Mouse (Mus musculus) lung, embryonic 14.5 days (tissue): ENCODE data around the gene Irgq. TPM values are rescaled to one million over a fixed set of nuclear protein-coding genes. Genes with fewer than 3 reads are reported as not detected.
A peak's percentile ranks its signal among the peaks of the same experiment; 100 is the strongest.

Experiments
- ATAC-seq: fragments of 200-750 bp; cut with Nextera tagmentation; 2 replicates; pipeline ENCODE4 v1.8.0; 2017; ENCODE audit warnings: mild to moderate bottlenecking, moderate TSS enrichment, moderate library complexity; ENCODE audit not compliant: insufficient read depth
- DNase-seq: peaks from one replicate; pipeline ENCODE4 v3.0.0-alpha.2; 2015
- H3K27ac ChIP-seq: fragments of 300-500 bp; sonication (generic); 2 replicates; pipeline ENCODE4 v1.5.1; 2014; ENCODE audit warnings: low read depth, mild to moderate bottlenecking, moderate library complexity
- H3K27me3 ChIP-seq: fragments of 300-500 bp; sonication (generic); 2 replicates; pipeline ENCODE4 v1.6.1; 2014; ENCODE audit warnings: low read length, control low read depth; ENCODE audit not compliant: insufficient read depth
- H3K36me3 ChIP-seq: fragments of 300-500 bp; sonication (generic); 2 replicates; pipeline ENCODE4 v1.6.1; 2014; ENCODE audit warnings: control low read depth; ENCODE audit not compliant: insufficient read depth
- H3K4me1 ChIP-seq: fragments of 300-500 bp; sonication (generic); 2 replicates; pipeline ENCODE4 v1.6.1; 2014; ENCODE audit warnings: antibody characterized with exemption, control low read depth; ENCODE audit not compliant: insufficient read depth
- H3K4me2 ChIP-seq: fragments of 300-500 bp; sonication (generic); 2 replicates; pipeline ENCODE4 v1.6.1; 2014; ENCODE audit warnings: mild to moderate bottlenecking
- H3K4me3 ChIP-seq: fragments of 300-500 bp; sonication (generic); 2 replicates; pipeline ENCODE4 v1.5.1; 2014; ENCODE audit warnings: low read depth, low read length
- H3K9ac ChIP-seq: fragments of 300-500 bp; sonication (generic); 2 replicates; pipeline ENCODE4 v1.6.1; 2014
- H3K9me3 ChIP-seq: fragments of 300-500 bp; sonication (generic); 2 replicates; pipeline ENCODE4 v1.6.1; 2016; ENCODE audit warnings: low read depth, low read length, control low read depth
- CTCF ChIP-seq: IDR thresholded peaks from 2 replicates; pipeline ENCODE4 v1.5.1; 2016; ENCODE audit warnings: antibody characterized with exemption, low read depth
- WGBS: fragments of 180-500 bp; shearing (Covaris S2); extraction: QIAGEN DNeasy Blood & Tissue Kit; methylation state at CpG from one replicate; pipeline ENCODE4 v1.1.7; 2014; 5-methylcytosine and 5-hydroxymethylcytosine counted together
- polyA plus RNA-seq: library from polyadenylated mRNA; unstranded; fragments of >200 nt; fragmentation: Nextera tagmentation; extraction: Ambion mirVana; gene quantifications from 2 replicates; pipeline ENCODE4 v1.2.1, GENCODE M21; 2014

The Irgq gene
- polyA plus RNA-seq, 1 experiment from 2014 or later: 9.3 TPM

DNA sequence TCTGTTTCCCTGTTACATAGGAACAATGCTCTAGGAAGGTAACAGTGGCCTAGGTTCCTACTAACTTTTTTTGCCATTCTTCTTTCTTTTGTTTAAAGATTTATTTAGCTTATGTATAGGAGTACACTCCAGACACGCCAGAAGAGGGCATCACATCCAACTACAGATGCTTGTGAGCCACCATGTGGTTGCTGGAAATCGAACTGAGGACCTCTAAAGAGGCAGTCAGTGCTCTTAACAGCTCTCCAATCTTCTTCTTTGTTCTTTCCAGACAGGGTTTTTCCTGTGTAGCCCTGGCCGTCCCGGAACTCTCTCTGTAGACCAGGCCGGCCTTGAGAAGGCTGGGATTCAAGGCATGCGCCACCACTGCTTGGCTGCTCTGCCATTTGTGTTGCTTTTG lies 5.5 kb upstream of the Irgq start:
- H3K4me2 ChIP-seq: no peak overlapping the region
- DNase-seq (no peak), ATAC-seq (no peak)
- no peak overlapping the region for H3K4me3 ChIP-seq
- H3K36me3 ChIP-seq: no peaks in the 10 kb centered on the region
- no peak for TF ChIP-seq CTCF
- H3K9ac ChIP-seq: no peak overlapping the region
- no peaks in the 10 kb centered on the region for H3K9me3 ChIP-seq
- WGBS: 73% methylated on average over 6 of the region's 6 CpGs
- H3K4me1 ChIP-seq: 0 out of 2 replicates have a peak, but pooled peaks cover 2% of the 10 kb centered on the region
- no peaks in the 10 kb centered on the region for H3K27me3 ChIP-seq
- no peak overlapping the region for H3K27ac ChIP-seq

DNA sequence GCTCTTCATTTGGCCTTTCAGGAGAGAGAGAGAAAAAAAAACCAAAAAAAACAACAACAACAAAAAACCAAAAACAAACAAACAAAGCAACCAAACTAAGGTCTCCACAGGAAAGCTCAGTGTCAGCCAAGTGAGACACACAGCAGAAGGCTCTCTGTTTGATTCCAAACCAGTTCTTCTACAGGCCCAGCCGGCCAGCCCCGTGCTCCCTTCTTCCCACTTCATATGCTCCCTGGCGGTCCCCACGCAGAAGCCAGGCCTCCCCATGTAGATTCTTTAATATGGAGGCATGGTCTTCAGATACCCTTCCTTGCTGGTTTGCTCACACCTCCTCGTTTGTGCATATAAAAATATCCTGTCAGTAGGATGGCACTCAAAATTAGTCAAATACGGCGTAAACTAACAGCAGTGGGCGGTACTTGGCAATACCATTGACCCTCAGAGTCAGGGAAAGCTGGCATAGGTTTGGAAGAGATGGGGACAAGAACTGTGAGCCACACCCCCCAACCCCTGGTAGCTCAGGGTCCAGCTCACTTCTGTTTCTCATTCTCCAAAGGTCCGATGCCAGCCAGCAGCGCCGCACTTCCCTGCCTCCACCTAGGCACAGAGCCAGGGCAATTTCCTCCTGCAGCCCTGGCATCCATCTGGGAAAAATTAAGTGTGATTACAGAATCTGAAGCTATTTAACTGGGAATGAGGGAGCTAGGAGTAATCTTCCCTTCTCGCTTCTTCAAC lies 4.6 kb upstream of the Irgq start:
- Histone ChIP-seq H3K4me2 (no peak overlapping the region), H3K27me3 (no peaks in the 10 kb centered on the region), H3K4me1 (0 out of 2 replicates have a peak, but pooled peaks cover 2% of the 10 kb centered on the region), H3K9ac (no peak overlapping the region), H3K4me3 (no peak overlapping the region), H3K9me3 (no peaks in the 10 kb centered on the region), H3K27ac (no peak overlapping the region), H3K36me3 (no peaks in the 10 kb centered on the region)
- no peak for ATAC-seq
- no peak for TF ChIP-seq CTCF
- 85% methylated on average over 12 of the region's 12 CpGs for WGBS
- no peak for DNase-seq

DNA sequence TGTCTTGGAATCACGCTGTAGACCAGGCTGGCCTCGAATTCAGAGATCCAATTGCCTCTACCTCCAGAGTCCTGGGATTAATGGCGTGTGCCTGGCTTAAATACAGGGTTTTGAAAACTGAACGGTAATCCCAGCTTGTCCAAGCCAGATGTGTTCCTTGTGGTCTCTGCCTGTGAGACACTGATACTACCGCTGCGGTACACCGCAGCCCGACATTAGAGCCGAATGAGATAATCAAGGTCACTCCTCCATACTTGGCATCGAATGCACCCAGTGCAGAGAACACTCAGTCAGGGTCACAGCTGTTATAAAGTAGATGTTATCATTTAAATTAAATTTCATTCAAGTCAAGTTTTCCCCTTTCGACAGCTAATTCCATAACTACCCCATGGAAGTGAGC lies 1.6 kb upstream of the Irgq start:
- no peak for TF ChIP-seq CTCF
- no peak overlapping the region for H3K9ac ChIP-seq
- no peak overlapping the region for H3K4me3 ChIP-seq
- H3K27ac ChIP-seq: no peak overlapping the region
- 91% methylated on average over 11 of the region's 11 CpGs for WGBS
- no peaks in the 10 kb centered on the region for H3K27me3 ChIP-seq
- ATAC-seq (no peak), DNase-seq (no peak)
- peaks cover 10% of the 10 kb centered on the region for H3K36me3 ChIP-seq
- H3K4me2 ChIP-seq: no peak overlapping the region
- H3K9me3 ChIP-seq: no peaks in the 10 kb centered on the region
- 0 out of 2 replicates have a peak, but pooled peaks cover 2% of the 10 kb centered on the region for H3K4me1 ChIP-seq

DNA sequence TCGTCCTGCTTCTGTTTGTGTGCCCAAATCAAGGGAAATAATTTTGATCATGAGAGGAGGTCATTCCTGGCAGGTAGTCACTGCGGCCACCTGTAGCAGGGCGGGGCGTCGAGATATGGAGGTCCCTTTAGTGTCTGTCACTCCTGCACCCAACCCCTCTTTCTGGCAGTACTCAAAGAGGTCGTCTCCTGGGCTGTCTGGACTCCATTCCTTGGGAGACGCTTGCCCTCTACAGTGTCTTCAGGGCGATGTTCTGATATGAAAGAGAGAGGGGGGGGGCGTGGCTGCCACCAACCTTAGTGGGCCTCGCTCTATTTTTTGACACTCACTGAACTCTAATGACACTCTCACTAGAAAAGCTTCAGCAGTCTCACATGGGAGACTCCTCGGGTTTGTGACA lies 909 bp upstream of the Irgq start:
- no peaks in the 10 kb centered on the region for H3K9me3 ChIP-seq
- no peak for TF ChIP-seq CTCF
- DNase-seq: no peak
- peak overlapping the region; percentile 68 for H3K9ac ChIP-seq
- 59% methylated on average over 11 of the region's 11 CpGs for WGBS
- peak overlapping the region; percentile 77 for H3K4me2 ChIP-seq
- H3K27ac ChIP-seq: peak overlapping the region; percentile 86; the same call in 1 of the 2 replicates
- H3K27me3 ChIP-seq: no peaks in the 10 kb centered on the region
- no peak for ATAC-seq
- 0 out of 2 replicates have a peak, but pooled peaks cover 2% of the 10 kb centered on the region for H3K4me1 ChIP-seq
- peaks cover 15% of the 10 kb centered on the region for H3K36me3 ChIP-seq
- peak overlapping the region; percentile 61 for H3K4me3 ChIP-seq

DNA sequence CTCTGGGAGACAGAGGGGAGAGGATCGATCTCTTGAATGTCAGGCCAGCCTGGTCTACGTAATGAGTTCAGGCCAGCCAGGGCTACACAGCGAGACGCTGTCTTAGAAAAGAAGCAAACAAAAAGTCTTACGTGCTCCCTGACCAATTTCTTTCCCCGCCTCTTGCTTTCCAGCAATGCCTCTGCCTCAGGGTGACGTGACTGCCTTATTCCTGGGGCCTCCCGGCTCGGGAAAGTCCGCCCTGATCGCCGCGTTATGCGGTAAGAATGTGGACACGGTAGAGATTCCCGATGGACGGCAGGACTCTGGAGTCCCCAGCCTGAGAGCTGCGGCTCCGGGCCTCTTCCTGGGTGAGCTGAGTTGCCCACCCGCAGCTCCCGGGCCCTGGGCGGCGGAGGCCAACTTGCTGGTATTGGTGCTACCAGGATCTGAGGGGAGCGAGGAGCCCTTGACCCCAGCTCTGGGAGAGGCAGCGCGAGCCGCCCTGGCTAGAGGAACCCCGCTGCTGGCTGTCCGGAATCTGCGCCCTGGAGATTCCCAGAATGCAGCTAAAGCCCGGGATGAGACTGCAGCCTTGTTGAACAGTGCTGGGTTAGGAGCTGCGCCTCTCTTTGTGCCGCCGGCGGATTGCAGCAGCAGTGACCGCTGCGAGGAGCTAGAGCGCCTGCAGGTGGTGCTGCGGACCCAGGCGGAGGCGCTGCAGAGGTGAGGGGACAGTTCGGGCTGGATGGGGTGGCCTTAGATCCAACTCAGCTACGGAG lies 902 bp downstream of the Irgq start:
- Histone ChIP-seq H3K27me3 (no peaks in the 10 kb centered on the region), H3K36me3 (peaks cover 33% of the 10 kb centered on the region), H3K9me3 (no peaks in the 10 kb centered on the region), H3K4me3 (peak overlapping the region; percentile 61), H3K9ac (peak overlapping the region; percentile 83), H3K4me2 (peak overlapping the region; percentile 77), H3K4me1 (0 out of 2 replicates have a peak, but pooled peaks cover 2% of the 10 kb centered on the region), H3K27ac (peak overlapping the region; percentile 81)
- peak; percentile 85 for TF ChIP-seq CTCF
- DNase-seq (peak; percentile 88), ATAC-seq (peak; percentile 66)
- 1% methylated on average over 43 of the region's 43 CpGs for WGBS

DNA sequence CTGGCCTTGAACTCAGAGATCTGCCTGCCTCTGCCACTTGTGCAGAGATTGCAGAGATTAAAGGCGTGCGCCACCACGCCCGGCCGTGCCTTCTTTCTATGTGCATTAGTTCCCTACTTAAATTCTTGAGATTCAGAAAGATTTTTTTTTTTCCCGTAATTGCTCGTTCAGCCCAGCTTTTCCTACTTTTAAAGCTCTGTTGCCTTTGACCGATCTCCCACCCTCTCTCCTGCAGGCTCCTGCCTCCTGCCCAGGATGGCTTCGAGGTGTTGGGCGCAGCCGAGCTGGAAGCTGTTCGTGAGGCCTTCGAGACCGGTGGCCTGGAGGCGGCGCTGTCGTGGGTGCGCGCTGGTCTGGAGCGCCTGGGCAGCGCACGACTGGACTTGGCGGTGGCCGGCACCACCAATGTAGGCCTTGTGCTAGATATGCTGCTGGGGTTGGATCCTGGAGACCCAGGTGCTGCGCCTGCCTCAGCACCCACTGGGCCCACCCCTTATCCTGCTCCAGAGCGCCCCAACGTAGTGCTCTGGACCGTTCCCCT lies 2.6 kb downstream of the Irgq start:
- Histone ChIP-seq H3K4me1 (0 out of 2 replicates have a peak, but pooled peaks cover 2% of the 10 kb centered on the region), H3K9ac (no peak overlapping the region; the same call in 1 of the 2 replicates), H3K36me3 (peaks cover 33% of the 10 kb centered on the region), H3K4me3 (no peak overlapping the region), H3K9me3 (no peaks in the 10 kb centered on the region), H3K27ac (no peak overlapping the region), H3K4me2 (no peak overlapping the region), H3K27me3 (no peaks in the 10 kb centered on the region)
- ATAC-seq (no peak), DNase-seq (no peak)
- WGBS: 83% methylated on average over 28 of the region's 28 CpGs
- TF ChIP-seq CTCF: no peak

DNA sequence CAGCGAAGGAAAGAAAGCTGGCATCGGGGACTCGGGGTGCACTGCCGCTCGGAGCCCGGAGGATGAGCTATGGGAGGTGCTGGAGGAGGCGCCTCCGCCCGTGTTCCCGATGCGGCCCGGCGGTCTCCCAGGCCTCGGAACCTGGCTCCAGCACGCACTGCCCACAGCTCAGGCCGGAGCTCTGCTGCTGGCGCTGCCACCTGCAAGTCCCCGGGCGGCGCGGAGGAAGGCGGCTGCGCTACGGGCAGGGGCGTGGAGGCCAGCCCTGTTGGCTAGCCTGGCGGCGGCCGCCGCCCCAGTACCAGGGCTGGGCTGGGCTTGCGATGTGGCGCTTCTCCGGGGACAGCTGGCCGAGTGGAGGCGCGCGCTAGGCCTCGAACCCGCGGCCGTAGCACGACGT lies 3.3 kb downstream of the Irgq start:
- DNase-seq (no peak), ATAC-seq (no peak)
- TF ChIP-seq CTCF: no peak
- H3K4me1 ChIP-seq: 0 out of 2 replicates have a peak, but pooled peaks cover 2% of the 10 kb centered on the region
- peaks cover 33% of the 10 kb centered on the region for H3K36me3 ChIP-seq
- no peak overlapping the region for H3K9ac ChIP-seq
- no peak overlapping the region for H3K4me3 ChIP-seq
- no peaks in the 10 kb centered on the region for H3K27me3 ChIP-seq
- H3K4me2 ChIP-seq: peak overlapping the region; percentile 18; the same call in 1 of the 2 replicates
- no peak overlapping the region for H3K27ac ChIP-seq
- 49% methylated on average over 41 of the region's 42 CpGs for WGBS
- no peaks in the 10 kb centered on the region for H3K9me3 ChIP-seq
